Mouse (Mus musculus) heart, adult 2 months (tissue): Measurements from ENCODE around the gene Ttc28.
A peak's percentile ranks its signal among the peaks of the same experiment; 100 is the strongest.

Experiments used
- CTCF ChIP-seq: fragments of 200-600 bp; IDR thresholded peaks from 2 replicates; pipeline ENCODE4 v1.8.1; 2022; ENCODE audit warnings: antibody characterized with exemption, mild to moderate bottlenecking, moderate library complexity
- EP300 ChIP-seq: fragments of 200-500 bp; IDR thresholded peaks from 2 replicates; pipeline ENCODE4 v1.6.1; 2011; ENCODE audit warnings: low read depth, low read length, control low read depth; ENCODE audit not compliant: insufficient read depth
- POLR2A ChIP-seq: fragments of 200-500 bp; IDR thresholded peaks from 2 replicates; pipeline ENCODE4 v1.6.1; 2011; ENCODE audit warnings: mild to moderate bottlenecking, low read depth, low read length, control low read depth; ENCODE audit not compliant: insufficient read depth

- TF ChIP-seq EP300 (no peak), CTCF (peak; percentile 32), POLR2A (peak; percentile 96)
Observed at GRCm38 (mm10) chr5:111330417-111331098, 451.0 kb downstream of the Ttc28 start, which contains the start of gene Pitpnb.
